Comparison of ENCODE assay signal across 21 mouse cellular contexts in genomic region chr10:9338207-9338801, GRCm38 (mm10).
A peak's percentile ranks its signal among the peaks of the same experiment; 100 is the strongest.
DNase-seq lines count a peak whose midpoint lies in the region; ATAC-seq and TF ChIP-seq lines count a peak whose summit lies in the region.
"Had no signal": no experiment of that assay in that cellular context is flagged by ENCODE, and none has a peak within 500 bp of the region (broad histone marks: within the 10 kb centered on the region; RNA-seq: fewer than 3 reads in every experiment).

No protein-coding gene starts in this region.

- peak; percentile 81 for ATAC-seq in forebrain, embryonic 11.5 days (replicated peaks; ENCODE audit: low FRiP score)
- ATAC-seq in forebrain, embryonic 13.5 days: no peak
- no peak for ATAC-seq in hindbrain, postnatal 0 days
- ATAC-seq in midbrain, embryonic 11.5 days (ENCODE audit: low FRiP score): peak; percentile 63
- no peak for ATAC-seq in midbrain, embryonic 13.5 days
- ATAC-seq: activated CD4-positive, CD25-positive, alpha-beta regulatory T cell, adult 4 months; intestine, embryonic 16.5 days; Patski had no signal

- peak; percentile 55 for DNase-seq in forebrain, embryonic 11.5 days (ENCODE audit: low spot score)
- DNase-seq in hindbrain, embryonic 10.5 days (ENCODE audit: low spot score): peak; percentile 29
- DNase-seq in hindbrain, postnatal 0 days (ENCODE audit: low spot score): no peak
- DNase-seq in midbrain, embryonic 11.5 days (ENCODE audit: low spot score, missing footprints): no peak
- DNase-seq in testis, postnatal 10 days (ENCODE audit: low spot score): no peak
- DNase-seq: adrenal gland, postnatal 25 days; cerebellum, adult 2 months; cerebellum, postnatal 10 days; gastrocnemius, postnatal 36 days; heart, adult 18-20 months; heart, postnatal 10 days; kidney, adult 2 months had no signal

- H3K4me2 ChIP-seq in forebrain, embryonic 11.5 days (ENCODE audit: low read depth, low read length, severe bottlenecking): no peak overlapping the region
- no peak overlapping the region for H3K4me2 ChIP-seq in forebrain, embryonic 13.5 days
- H3K4me2 ChIP-seq in hindbrain, postnatal 0 days (ENCODE audit: low read depth, low read length): no peak overlapping the region
- no peak overlapping the region for H3K4me2 ChIP-seq in midbrain, embryonic 11.5 days
- H3K4me2 ChIP-seq in midbrain, embryonic 13.5 days (replicated peaks): no peak overlapping the region
- H3K4me2 ChIP-seq: embryonic facial prominence, embryonic 12.5 days had no signal

- H3K9ac ChIP-seq in forebrain, embryonic 11.5 days (ENCODE audit: low read length): no peak overlapping the region
- H3K9ac ChIP-seq in forebrain, embryonic 13.5 days: no peak overlapping the region
- no peak overlapping the region for H3K9ac ChIP-seq in hindbrain, postnatal 0 days (replicated peaks; ENCODE audit: low read length)
- no peak overlapping the region for H3K9ac ChIP-seq in midbrain, embryonic 11.5 days (ENCODE audit: low read length)
- H3K9ac ChIP-seq in midbrain, embryonic 13.5 days (replicated peaks): no peak overlapping the region
- H3K9ac ChIP-seq: embryonic facial prominence, embryonic 12.5 days had no signal

- no peak overlapping the region for H3K27ac ChIP-seq in forebrain, embryonic 11.5 days (ENCODE audit: low read depth, low read length)
- no peak overlapping the region for H3K27ac ChIP-seq in forebrain, embryonic 13.5 days
- H3K27ac ChIP-seq in hindbrain, embryonic 10.5 days: no peak overlapping the region
- H3K27ac ChIP-seq in hindbrain, postnatal 0 days: no peak overlapping the region
- no peak overlapping the region for H3K27ac ChIP-seq in midbrain, embryonic 11.5 days (ENCODE audit: low read depth, low read length)
- H3K27ac ChIP-seq in midbrain, embryonic 13.5 days: no peak overlapping the region; the same call in 1 of the 2 replicates
- no peak overlapping the region for H3K27ac ChIP-seq in testis, adult 2 months (ENCODE audit: control insufficient read depth, insufficient read depth, low read depth, low read length)
- H3K27ac ChIP-seq: embryonic facial prominence, embryonic 12.5 days; heart, embryonic 10.5 days had no signal

- TF ChIP-seq POLR2A in testis, adult 2 months (IDR thresholded peaks at IDR 0.05; ENCODE audit: control insufficient read depth, low read depth, low read length): no peak

- H3K27me3 ChIP-seq in forebrain, embryonic 11.5 days (ENCODE audit: control insufficient read depth, insufficient read depth, low read length): no peaks in the 10 kb centered on the region
- H3K27me3 ChIP-seq in forebrain, embryonic 13.5 days: no peaks in the 10 kb centered on the region
- H3K27me3 ChIP-seq in hindbrain, embryonic 10.5 days (ENCODE audit: insufficient read depth, poor library complexity, severe bottlenecking): no peaks in the 10 kb centered on the region
- H3K27me3 ChIP-seq in hindbrain, postnatal 0 days (ENCODE audit: insufficient read depth, low read length): no peaks in the 10 kb centered on the region
- H3K27me3 ChIP-seq in midbrain, embryonic 11.5 days (ENCODE audit: control insufficient read depth, insufficient read depth, low read length): no peaks in the 10 kb centered on the region
- H3K27me3 ChIP-seq in midbrain, embryonic 13.5 days: no peaks in the 10 kb centered on the region
- H3K27me3 ChIP-seq in testis, adult 2 months (ENCODE audit: control insufficient read depth, insufficient read depth, low read length): no peaks in the 10 kb centered on the region
- H3K27me3 ChIP-seq: CH12.LX; embryonic facial prominence, embryonic 12.5 days; Patski had no signal

- WGBS in forebrain, embryonic 11.5 days: 34% methylated on average over 8 of the region's 8 CpGs
- 12% methylated on average over 8 of the region's 8 CpGs for WGBS in forebrain, embryonic 13.5 days
- 46% methylated on average over 8 of the region's 8 CpGs for WGBS in hindbrain, embryonic 10.5 days
- 37% methylated on average over 8 of the region's 8 CpGs for WGBS in hindbrain, postnatal 0 days
- WGBS in midbrain, embryonic 11.5 days: 50% methylated on average over 8 of the region's 8 CpGs
- 28% methylated on average over 8 of the region's 8 CpGs for WGBS in midbrain, embryonic 13.5 days

- no peaks in the 10 kb centered on the region for H3K9me3 ChIP-seq in forebrain, embryonic 11.5 days (ENCODE audit: control insufficient read depth, low read length)
- H3K9me3 ChIP-seq in forebrain, embryonic 13.5 days (replicated peaks): no peaks in the 10 kb centered on the region
- 0 out of 2 replicates have a peak, but pooled peaks cover 2% of the 10 kb centered on the region for H3K9me3 ChIP-seq in hindbrain, embryonic 10.5 days
- no peaks in the 10 kb centered on the region for H3K9me3 ChIP-seq in hindbrain, postnatal 0 days (ENCODE audit: low read length)
- H3K9me3 ChIP-seq in midbrain, embryonic 11.5 days (ENCODE audit: control insufficient read depth, low read length): no peaks in the 10 kb centered on the region
- H3K9me3 ChIP-seq in midbrain, embryonic 13.5 days: no peaks in the 10 kb centered on the region
- H3K9me3 ChIP-seq: embryonic facial prominence, embryonic 12.5 days; heart, embryonic 10.5 days had no signal

- H3K36me3 ChIP-seq in forebrain, embryonic 11.5 days (ENCODE audit: control insufficient read depth, insufficient read depth, low read length): no peaks in the 10 kb centered on the region
- no peaks in the 10 kb centered on the region for H3K36me3 ChIP-seq in forebrain, embryonic 13.5 days (ENCODE audit: poor library complexity, severe bottlenecking)
- no peaks in the 10 kb centered on the region for H3K36me3 ChIP-seq in hindbrain, embryonic 10.5 days
- H3K36me3 ChIP-seq in hindbrain, postnatal 0 days (ENCODE audit: insufficient read depth, low read length): no peaks in the 10 kb centered on the region
- H3K36me3 ChIP-seq in midbrain, embryonic 11.5 days (ENCODE audit: control insufficient read depth, insufficient read depth, low read length): no peaks in the 10 kb centered on the region
- no peaks in the 10 kb centered on the region for H3K36me3 ChIP-seq in midbrain, embryonic 13.5 days
- no peaks in the 10 kb centered on the region for H3K36me3 ChIP-seq in testis, adult 2 months (ENCODE audit: control insufficient read depth, insufficient read depth, low read length)
- H3K36me3 ChIP-seq: embryonic facial prominence, embryonic 12.5 days; heart, embryonic 10.5 days had no signal

- 0 out of 2 replicates have a peak, but pooled peaks cover 3% of the 10 kb centered on the region for H3K4me1 ChIP-seq in forebrain, embryonic 11.5 days (replicated peaks; ENCODE audit: control insufficient read depth, insufficient read depth, low read length)
- H3K4me1 ChIP-seq in forebrain, embryonic 13.5 days: peaks cover 18% of the 10 kb centered on the region
- H3K4me1 ChIP-seq in hindbrain, embryonic 10.5 days (replicated peaks): peaks cover 19% of the 10 kb centered on the region
- H3K4me1 ChIP-seq in hindbrain, postnatal 0 days (ENCODE audit: insufficient read depth, low read length): no peaks in the 10 kb centered on the region
- no peaks in the 10 kb centered on the region for H3K4me1 ChIP-seq in midbrain, embryonic 11.5 days (ENCODE audit: control insufficient read depth, insufficient read depth, low read length)
- peaks cover 21% of the 10 kb centered on the region for H3K4me1 ChIP-seq in midbrain, embryonic 13.5 days (replicated peaks)
- H3K4me1 ChIP-seq in testis, adult 2 months (ENCODE audit: control insufficient read depth, insufficient read depth, low read length): peaks cover 2% of the 10 kb centered on the region; the same call in 1 of the 2 replicates
- H3K4me1 ChIP-seq: embryonic facial prominence, embryonic 12.5 days; heart, embryonic 10.5 days had no signal

- TF ChIP-seq CTCF in hindbrain, postnatal 0 days (IDR thresholded peaks at IDR 0.05; ENCODE audit: low read depth): no peak
- TF ChIP-seq CTCF in testis, adult 2 months (IDR thresholded peaks at IDR 0.05; ENCODE audit: control insufficient read depth, insufficient read depth, insufficient replicate concordance, low read depth, low read length): no peak

- no peak overlapping the region for H3K4me3 ChIP-seq in forebrain, embryonic 11.5 days (ENCODE audit: low read depth, low read length)
- H3K4me3 ChIP-seq in forebrain, embryonic 13.5 days: no peak overlapping the region
- no peak overlapping the region for H3K4me3 ChIP-seq in hindbrain, embryonic 10.5 days
- H3K4me3 ChIP-seq in hindbrain, postnatal 0 days (ENCODE audit: low read length): no peak overlapping the region
- no peak overlapping the region for H3K4me3 ChIP-seq in midbrain, embryonic 11.5 days (ENCODE audit: low read depth, low read length)
- no peak overlapping the region for H3K4me3 ChIP-seq in midbrain, embryonic 13.5 days (replicated peaks)
- H3K4me3 ChIP-seq in testis, adult 2 months (ENCODE audit: control insufficient read depth, low read depth, low read length): peak overlapping the region; percentile 10; the same call in 1 of the 2 replicates
- H3K4me3 ChIP-seq: embryonic facial prominence, embryonic 12.5 days; heart, embryonic 10.5 days had no signal

Comparison
In these comparisons a context has a peak if more than half of its experiments do, and no peak if none do; other contexts are left out.
1. ATAC-seq: peak in forebrain, embryonic 11.5 days (single experiment) and midbrain, embryonic 11.5 days (single experiment); none in forebrain, embryonic 13.5 days (single experiment), hindbrain, postnatal 0 days (single experiment) and midbrain, embryonic 13.5 days (single experiment).
2. DNase-seq: peak in forebrain, embryonic 11.5 days (single experiment) and hindbrain, embryonic 10.5 days (single experiment); none in hindbrain, postnatal 0 days (single experiment), midbrain, embryonic 11.5 days (single experiment) and testis, postnatal 10 days (single experiment).